Mouse (Mus musculus) testis, adult 2 months (tissue): ENCODE measurements around the gene Ptp4a2.

Experiments
- CTCF ChIP-seq: fragments of 200-500 bp; IDR thresholded peaks from 2 replicates; pipeline ENCODE4 v1.5.1; 2012; ENCODE audit warnings: low read depth, mild to moderate bottlenecking, inconsistent platforms, low read length, moderate library complexity; ENCODE audit not compliant: control insufficient read depth, insufficient read depth, insufficient replicate concordance
- POLR2A ChIP-seq: fragments of 200-500 bp; IDR thresholded peaks from 2 replicates; pipeline ENCODE4 v1.6.1; 2012; ENCODE audit warnings: low read depth, mild to moderate bottlenecking, inconsistent platforms, low read length, moderate library complexity; ENCODE audit not compliant: control insufficient read depth

GRCm38 (mm10) chr4:129879206-129879780 is 68.3 kb downstream of the Ptp4a2 start:
- TF ChIP-seq CTCF (no peak), POLR2A (no peak)
